Mouse (Mus musculus): ENCODE data around the gene Snap91. TPM values are rescaled to one million over a fixed set of nuclear protein-coding genes. Genes with fewer than 3 reads are reported as not detected.

Gene Snap91
- total RNA-seq, 2 experiments from 2014 or later = 507 to 511 TPM

- DNase-seq (ENCODE audit: low spot score in 2 of 2) = peak in 1 of 2 experiments; percentile 29
These were observed 117.7 kb downstream of the Snap91 start for GRCm38 (mm10) chr9:86762477-86763376.

DNA sequence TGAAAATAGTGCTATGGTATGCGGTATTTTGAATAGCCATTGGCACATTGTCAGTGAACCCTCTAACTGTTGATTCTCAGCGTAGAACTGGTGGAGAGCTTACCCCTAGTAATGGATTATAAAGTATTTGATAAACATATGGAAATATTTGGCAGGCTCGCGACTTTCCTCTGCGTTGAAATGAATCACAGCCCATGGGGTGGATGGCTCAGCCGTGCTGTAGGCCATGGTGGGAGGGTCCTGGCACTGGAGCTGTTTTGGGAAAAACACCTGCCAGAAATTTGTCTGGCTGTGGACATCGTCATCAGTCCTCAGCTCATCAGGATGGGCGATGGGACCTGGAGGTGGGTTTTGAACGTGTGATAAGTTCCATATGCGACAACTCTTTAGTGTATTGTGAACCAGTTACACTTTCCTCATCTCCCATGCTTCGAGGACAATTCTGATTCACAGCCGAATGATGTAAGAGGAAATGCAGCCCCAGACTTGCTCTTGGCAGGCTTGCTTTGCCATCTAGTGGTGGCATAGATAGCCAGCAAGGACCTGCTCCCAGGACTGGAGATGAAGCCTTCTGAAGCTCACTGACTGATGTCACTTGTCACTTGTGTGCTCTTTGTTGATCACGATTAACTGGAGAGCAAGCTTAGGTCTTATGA lies 134.4 kb downstream of the Snap91 start:
- DNase-seq (ENCODE audit: low spot score in 2 of 2) = peak; percentile 68 to 87

DNA sequence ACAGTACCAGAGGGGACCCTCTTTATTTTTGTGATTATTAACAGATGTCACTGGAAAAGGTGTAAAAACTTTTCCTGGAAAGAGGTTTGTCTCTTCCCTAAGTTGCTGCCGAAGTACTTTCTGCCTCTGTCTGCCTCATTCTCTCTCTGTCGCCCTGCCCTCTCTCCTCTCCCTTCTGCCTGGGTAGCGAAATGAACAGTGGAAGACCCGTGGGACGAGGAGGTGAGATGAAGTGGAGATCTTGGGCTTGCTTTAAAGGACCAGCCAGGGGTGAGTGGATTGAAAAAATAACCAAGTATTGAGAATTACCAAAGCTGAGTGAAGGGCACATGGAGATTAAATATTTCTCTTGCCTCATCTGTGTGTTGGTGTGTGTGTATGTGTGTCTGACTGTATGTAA lies 136.4 kb downstream of the Snap91 start:
- no peak for DNase-seq (ENCODE audit: low spot score in 2 of 2)

DNA sequence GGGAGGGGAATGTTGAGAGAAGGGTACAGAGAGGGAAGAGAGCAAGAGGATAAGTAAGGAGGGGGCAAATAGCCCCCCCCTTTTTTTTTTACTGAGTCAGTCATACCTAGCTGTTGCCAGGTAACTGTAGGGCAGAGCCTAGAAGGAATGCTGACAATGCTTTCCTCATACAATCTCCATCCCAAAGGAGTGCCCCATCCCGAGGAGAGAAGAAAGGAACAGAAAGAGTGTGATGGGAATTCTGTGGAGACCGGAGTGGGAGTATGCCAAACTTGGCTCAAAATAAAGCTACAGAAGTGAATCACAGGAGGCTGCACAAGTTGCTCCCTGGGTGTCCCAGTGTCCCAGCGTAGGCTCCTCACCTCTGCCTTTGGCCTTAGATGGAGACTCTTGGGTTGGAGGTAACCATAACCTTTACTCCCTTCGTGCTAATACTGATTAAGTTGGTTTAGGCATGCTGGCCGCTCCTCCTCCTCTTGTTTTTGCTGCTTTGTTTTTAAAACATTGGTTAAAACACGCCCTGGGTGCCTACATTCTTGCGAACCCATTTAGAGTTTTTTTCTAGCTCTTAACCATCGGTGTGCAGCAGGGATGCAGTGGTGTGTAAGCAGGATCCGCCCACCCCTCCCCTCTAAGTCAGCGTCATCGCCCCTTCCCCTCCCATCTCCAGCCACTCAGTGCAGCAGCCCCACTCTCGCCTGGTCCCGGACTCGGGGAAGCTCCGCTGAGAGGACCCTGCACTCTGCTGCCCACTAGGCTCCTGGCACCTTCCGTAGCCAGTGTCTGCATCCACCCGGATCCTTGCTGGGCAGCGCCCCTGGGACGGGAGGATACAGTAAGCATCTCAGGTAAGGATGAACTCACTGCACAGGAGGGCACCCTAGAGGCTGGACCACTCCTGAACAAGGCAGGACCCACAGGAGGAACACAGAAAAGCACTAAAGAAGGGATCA lies 137.2 kb downstream of the Snap91 start, which contains the start of gene Prss35:
Gene Prss35, plus strand, starts transcription at position 691 of the 953 bp plus-strand sequence.
- DNase-seq (ENCODE audit: low spot score in 2 of 2) = no peak

DNA sequence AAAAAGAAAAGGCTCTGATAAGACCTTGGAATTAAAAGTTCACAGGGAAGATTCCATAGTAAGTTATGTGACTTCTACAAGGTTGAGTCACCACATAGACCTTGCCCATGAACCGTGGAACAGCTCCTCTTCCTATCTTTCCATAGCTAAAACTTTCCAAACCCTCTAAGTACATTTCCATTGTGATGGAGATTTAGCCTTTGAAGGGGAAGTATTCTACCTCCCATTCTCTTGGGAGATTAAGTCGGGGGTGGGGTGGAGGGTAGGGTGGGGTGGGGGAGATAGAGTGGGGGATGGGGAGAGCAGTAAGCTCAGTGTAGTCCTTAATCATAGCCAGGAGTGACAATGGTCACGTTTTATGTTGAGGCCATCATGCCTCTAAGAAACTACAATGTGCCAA lies 140.5 kb downstream of the Snap91 start:
- no peak for DNase-seq (ENCODE audit: low spot score in 2 of 2)

DNA sequence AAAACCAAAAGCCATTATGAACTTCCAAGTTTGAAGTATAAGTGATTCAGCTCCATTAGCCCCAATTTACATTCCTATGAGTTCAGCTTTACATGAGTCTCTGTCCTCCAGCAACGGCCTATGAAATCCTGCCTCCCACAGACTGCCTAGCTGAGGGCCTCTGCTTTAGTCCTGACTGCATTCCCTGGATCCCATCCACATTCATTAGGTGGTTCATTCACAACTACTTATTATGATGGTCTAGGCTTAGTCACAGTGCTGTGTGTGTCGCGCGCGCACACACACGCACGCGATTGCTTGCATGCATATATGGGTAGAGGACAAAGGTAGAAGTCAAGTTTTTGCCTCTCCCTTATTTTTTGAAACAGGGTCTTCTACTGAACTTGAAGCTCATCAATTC lies 141.7 kb downstream of the Snap91 start:
- no peak for DNase-seq (ENCODE audit: low spot score in 2 of 2)

DNA sequence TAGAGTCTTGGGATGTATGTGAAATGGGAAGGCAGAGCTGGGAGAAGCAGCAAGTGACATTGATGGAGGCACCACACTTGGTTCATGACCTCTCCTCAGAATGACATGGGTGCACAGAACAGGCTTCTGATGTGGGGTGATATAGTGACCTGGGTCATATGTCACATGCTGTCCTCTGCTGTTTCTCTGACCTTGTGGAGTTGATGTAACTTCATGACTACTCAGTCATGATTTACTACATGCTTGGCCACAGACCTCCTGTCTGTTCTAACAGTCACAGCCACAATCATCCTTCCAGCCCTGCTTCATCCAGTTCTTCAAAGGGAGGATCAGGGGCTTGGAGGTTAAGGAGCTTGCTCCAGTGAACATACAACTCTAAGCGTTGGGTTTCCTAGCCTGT lies 142.4 kb downstream of the Snap91 start:
- DNase-seq (ENCODE audit: low spot score in 2 of 2) = no peak

GRCm38 (mm10) chr9:86736991-86737390 lies 143.5 kb downstream of the Snap91 start:
- DNase-seq (ENCODE audit: low spot score in 2 of 2) = no peak

- no peak for DNase-seq (ENCODE audit: low spot score in 2 of 2)
These were observed 145.7 kb downstream of the Snap91 start for GRCm38 (mm10) chr9:86734795-86735194.

DNA sequence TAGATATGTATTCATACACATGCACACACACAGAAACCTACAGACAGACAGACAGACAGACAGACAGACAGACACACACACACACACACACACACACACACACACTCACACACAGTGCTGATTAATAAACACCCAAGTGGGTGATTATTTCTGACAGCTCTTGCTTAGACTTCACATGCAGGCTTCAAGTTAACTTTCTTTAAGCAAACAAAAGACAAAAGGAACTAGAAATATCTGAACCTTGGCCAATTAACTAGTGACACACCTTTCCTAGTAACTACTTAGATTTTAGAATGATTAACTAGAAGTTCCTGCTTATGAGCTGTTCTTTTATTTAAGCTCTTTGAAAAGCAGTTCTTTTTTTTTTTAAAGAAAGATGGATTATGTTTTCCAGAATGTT lies 146.1 kb downstream of the Snap91 start:
- DNase-seq (ENCODE audit: low spot score in 2 of 2) = no peak

DNA sequence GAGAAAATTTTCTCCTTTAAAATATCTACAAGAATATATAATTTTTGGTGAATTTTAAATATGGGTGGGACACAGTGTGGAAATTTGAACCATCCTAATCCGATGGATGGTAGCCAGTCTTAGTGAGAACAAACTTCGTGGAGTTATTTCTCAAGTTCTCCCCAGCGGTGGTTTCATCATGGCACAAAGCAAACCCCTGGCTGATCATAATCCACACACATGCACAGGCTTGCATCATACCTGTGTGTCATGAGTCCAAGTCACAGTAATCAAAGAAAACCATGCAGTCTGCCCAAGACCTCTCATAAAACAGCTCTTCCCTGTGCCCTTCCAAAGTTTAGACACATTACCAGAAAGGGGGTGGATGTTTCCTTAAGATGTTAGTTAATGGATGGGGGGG lies 150.6 kb downstream of the Snap91 start:
- DNase-seq (ENCODE audit: low spot score in 2 of 2) = no peak

DNA sequence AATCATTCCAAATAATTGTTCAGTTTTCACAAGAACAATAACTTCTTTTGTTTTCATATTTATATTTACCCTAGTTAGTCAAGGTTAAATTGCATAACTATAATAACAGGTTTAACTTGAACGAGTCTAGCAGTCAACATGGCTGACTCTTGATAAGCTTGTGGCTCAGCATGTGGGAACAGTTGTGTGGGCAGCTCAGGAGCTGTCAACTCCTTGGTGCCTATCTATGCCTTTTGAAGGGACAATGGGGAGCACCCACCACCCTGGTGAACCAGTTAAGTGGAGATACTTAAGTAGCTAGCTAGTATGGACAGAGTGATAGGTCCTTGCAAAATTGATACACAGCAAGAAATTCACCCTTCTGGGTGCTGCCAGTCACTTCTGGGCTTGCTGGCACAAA lies 151.4 kb downstream of the Snap91 start:
- no peak for DNase-seq (ENCODE audit: low spot score in 2 of 2)

GRCm38 (mm10) chr9:86728214-86728814 lies 152.1 kb downstream of the Snap91 start:
- no peak for DNase-seq (ENCODE audit: low spot score in 2 of 2)

DNA sequence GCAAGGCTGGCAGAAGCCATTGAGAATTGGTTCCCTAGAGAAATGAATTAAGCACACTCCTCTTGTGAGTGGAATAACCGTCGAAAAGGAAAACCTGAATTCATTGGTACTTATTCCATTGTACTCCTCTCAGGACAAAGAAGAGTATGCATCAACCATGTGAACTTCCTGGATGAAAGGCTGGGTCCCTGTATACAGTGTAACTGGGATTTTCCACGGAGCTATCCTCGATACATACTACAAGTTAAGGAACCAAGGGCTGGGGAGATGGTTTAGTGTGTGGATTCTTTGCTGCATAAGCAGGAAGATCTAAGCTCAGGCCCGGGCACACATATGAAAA lies 154.1 kb downstream of the Snap91 start:
- no peak for DNase-seq (ENCODE audit: low spot score in 2 of 2)

- peak; percentile 15 to 29 for DNase-seq (ENCODE audit: low spot score in 2 of 2)
These were observed 154.7 kb downstream of the Snap91 start for GRCm38 (mm10) chr9:86725604-86726380.

DNA sequence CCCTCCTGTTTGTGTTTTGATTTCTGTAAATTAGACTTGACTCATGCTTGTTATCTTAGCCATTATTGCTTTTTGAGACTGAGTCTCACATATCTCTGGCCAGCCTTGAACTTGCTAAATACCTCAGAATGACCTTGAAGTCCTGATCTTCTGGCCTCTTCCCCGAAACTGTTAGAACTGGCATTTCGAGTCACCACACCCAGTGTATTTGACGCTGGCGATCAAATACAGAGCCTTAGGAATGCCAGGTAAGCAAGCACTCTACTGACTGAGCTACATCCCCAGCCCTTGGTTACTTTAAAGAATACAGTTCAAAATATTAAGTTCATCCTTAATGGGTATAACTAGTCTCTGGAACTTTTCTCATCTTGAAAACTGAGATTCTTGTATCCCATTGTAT lies 155.4 kb downstream of the Snap91 start:
- DNase-seq (ENCODE audit: low spot score in 2 of 2) = no peak

DNA sequence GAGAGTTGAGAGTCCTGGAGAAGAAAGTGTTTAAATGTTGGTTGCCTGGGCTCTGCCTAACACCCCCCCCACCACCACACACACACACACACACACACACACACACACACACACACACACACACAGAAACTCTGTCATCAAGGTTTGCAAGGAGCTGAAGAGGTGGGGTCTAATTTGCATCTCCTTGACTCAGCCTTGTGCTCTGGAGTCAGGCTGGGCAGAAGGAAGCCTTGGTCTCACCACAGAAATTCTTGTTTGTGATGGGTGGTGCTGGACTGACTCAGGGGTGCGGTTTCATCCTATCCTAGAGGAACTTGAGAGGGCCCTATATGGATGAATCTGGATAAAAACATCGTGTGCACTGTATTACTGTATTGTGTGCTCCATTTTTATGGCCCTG lies 159.7 kb downstream of the Snap91 start:
- DNase-seq (ENCODE audit: low spot score in 2 of 2) = no peak

GRCm38 (mm10) chr9:86720227-86720626 lies 160.2 kb downstream of the Snap91 start:
- DNase-seq (ENCODE audit: low spot score in 2 of 2) = no peak

DNA sequence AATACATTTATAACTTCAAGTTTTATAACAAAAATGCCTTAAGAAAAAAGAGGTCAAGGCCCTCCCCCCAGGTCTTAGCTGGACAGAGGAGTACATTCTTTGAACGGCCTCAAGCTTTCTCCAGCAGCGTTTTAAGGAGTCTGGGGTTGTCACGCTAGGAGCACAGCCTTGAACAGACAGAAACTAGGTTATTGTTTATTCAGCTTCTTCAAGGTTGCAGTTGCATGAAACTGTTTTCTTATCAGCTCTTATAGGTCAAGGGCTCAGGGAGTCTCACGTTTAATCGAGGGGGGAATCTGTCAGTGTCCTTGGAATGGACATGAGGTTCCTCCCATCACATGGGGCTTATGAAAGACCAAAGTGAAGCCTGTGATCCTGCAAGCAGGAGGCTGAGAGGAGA lies 163.3 kb downstream of the Snap91 start:
- DNase-seq (ENCODE audit: low spot score in 2 of 2) = no peak

GRCm38 (mm10) chr9:86716540-86716939 lies 163.9 kb downstream of the Snap91 start:
- DNase-seq (ENCODE audit: low spot score in 2 of 2) = no peak

Data from layer of hippocampus, postnatal 14 days (tissue).